Comparison of ENCODE assay signal across 8 mouse cellular contexts in genomic region chr9:61697959-61698358, GRCm38 (mm10).
A peak's percentile ranks its signal among the peaks of the same experiment; 100 is the strongest.
DNase-seq lines count a peak whose midpoint lies in the region; ATAC-seq and TF ChIP-seq lines count a peak whose summit lies in the region.

No protein-coding gene starts in this region.

- no peak overlapping the region for H3K4me3 ChIP-seq in gastrocnemius, adult 2 months

- no peak overlapping the region for H3K27ac ChIP-seq in gastrocnemius, adult 2 months

- intact Hi-C loops in gastrocnemius, adult 2 months (cut with DNase I): loop anchor here (1.0 to 10.0 kb wide), 3 partner anchors 223 to 652 kb away; partner anchors contain the start of gene Tle3

- peak; percentile 28 for DNase-seq in cerebellum, adult 11 months
- DNase-seq in Muller cell, postnatal 12 days (ENCODE audit: inconsistent ontology term): peak; percentile 43
- peak; percentile 83 to 87 for DNase-seq in cerebellum, postnatal 14 days
- peak; percentile 74 for DNase-seq in gastrocnemius, adult 2 months
- peak; percentile 59 to 71 for DNase-seq in layer of hippocampus, adult 18-20 months (ENCODE audit: low spot score in 2 of 2)
- DNase-seq in lung, postnatal 14 days: peak; percentile 80
- DNase-seq in spleen, postnatal 4 days (ENCODE audit: low spot score in 2 of 2): peak; percentile 69 to 91

- ATAC-seq in cerebellum, adult (ENCODE audit: insufficient number of reproducible peaks, low FRiP score, low TSS enrichment): no peak

- peak; percentile 98 for TF ChIP-seq CTCF in gastrocnemius, adult 2 months (IDR thresholded peaks at IDR 0.05)

Comparison
In these comparisons a context has a peak if more than half of its experiments do, and no peak if none do; other contexts are left out.
1. DNase-seq: peak in every context shown above with its lines; median percentile 85 in cerebellum, postnatal 14 days; 80 in lung, postnatal 14 days; 80 in spleen, postnatal 4 days; 74 in gastrocnemius, adult 2 months; 65 in layer of hippocampus, adult 18-20 months; 43 in Muller cell, postnatal 12 days; 28 in cerebellum, adult 11 months.